Mouse (Mus musculus): ENCODE results near the gene Nxpe2. TPM values are rescaled to one million over a fixed set of nuclear protein-coding genes. Genes with fewer than 3 reads are reported as not detected.

Nxpe2 gene
- polyA plus RNA-seq, 3 experiments from 2014 or later: 0.46 TPM; not detected in 2

DNA sequence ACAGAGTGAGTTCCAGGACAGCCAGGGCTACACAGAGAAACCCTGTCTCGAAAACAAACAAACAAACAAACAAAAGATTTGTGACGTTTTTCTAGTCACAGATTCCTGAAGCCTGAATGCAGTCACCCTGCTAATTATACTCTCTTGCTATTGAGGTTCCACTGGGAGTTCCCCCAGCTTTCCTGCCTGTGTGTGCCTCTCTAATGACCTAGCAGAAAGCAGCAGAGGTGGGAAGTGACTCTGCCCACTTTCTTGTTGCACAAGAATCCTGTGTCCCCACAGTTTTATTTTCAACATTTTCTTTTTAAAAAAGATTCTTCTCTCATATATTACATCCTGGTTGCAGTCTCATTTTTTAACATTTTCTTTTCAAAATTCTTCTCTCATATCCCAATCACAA is 58.5 kb downstream of the Nxpe2 start:
- ATAC-seq: no peak

DNA sequence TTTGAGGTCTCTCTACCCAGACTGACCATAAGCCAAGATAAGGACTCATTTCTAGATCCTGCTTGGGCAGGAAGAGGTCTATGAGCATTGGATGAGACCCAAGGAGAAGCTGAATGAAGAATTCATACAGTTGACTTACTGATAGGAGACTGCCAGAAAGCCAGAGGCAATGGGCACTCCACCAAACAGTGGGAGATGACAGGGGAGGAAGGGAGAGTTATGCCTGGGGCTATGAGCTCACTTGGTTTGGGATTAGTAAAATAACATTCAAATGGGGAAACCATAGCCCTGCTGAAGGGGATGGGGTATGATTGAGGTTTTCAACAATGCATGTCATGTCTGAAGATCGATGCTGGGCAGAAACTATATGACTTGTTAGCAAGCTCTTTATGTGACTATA is 63.0 kb downstream of the Nxpe2 start:
- ATAC-seq: no peak

DNA sequence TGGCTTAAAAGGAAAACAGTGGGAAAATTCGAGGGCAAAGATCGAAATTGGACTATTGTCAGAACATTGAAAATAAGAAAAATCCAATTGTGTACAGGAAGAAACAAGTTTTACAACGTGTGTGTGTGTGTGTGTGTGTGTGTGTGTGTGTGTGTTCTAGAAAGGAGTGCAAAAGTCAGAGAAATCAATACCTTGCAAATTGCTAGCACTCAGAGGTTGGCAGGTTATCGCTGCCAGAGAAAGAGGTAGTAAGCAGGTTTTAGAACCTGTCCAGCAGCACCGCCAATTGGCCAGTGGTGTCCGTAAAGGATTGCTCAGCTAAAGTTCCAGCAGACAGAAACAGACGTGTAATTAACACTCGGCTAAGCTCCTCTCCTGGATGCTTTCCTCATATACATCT is 69.0 kb downstream of the Nxpe2 start:
- no peak for ATAC-seq

DNA sequence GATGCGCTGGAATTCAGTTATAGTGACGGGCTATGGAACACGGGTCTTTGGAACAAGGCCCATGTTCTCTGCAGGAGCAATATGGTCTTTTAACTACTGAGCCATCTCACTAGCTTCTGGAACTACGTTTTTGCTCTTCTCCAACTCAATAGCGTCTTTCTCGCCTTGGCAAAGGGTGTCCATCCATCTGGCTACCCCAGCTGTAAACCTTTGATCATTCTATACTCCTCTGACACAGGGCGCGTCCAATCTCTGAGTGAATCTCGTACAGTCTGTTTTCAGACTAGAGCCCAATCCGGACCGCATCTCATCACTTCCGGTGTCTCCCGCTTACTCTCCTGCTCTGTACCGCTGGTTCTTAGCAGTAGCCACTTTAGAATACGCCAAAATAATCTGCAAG is 76.4 kb downstream of the Nxpe2 start:
- ATAC-seq: no peak

Other genes with a start within 250 kb of the Nxpe2 start
- 1 to 10 TPM in 1 of 3 experiments, not detected in 2; 3.0 TPM for gene Nxpe4, start 191.4 kb downstream of the Nxpe2 start, polyA plus RNA-seq (2017; shearing (Covaris generic))
- gene Rexo2, start 127.2 kb upstream of the Nxpe2 start, polyA plus RNA-seq (2017; shearing (Covaris generic)): 100 to 1,000 TPM; 140 to 206 (median 176) TPM
- gene Rbm7, start 141.8 kb upstream of the Nxpe2 start, polyA plus RNA-seq (2017; shearing (Covaris generic)): 100 to 1,000 TPM; 131 to 144 (median 138) TPM
- gene Gm5617, start 142.0 kb upstream of the Nxpe2 start, polyA plus RNA-seq (2017; shearing (Covaris generic)): 10 to 100 TPM; 20.5 to 31.8 (median 22.9) TPM